Mouse (Mus musculus) embryonic stem cell, embryonic (primary cell): ENCODE results near the gene Iqch.

Experiments
- CTCF ChIA-PET, 4 experiments: fragments of 300-600 bp in 2 of 4; fragments of 350-600 bp in 2 of 4; sonication (Branson Sonifier 250); formaldehyde crosslinking; loops; one replicate each; lab custom pipeline; 2022; ENCODE audit warnings: inconsistent platforms in 2 of 4; lab: Charles Lee
- POLR2A ChIA-PET, 4 experiments: fragments of 300-600 bp in 2 of 4; fragments of 350-600 bp in 2 of 4; sonication (Branson Sonifier 250); formaldehyde crosslinking; loops; one replicate each; lab custom pipeline; 2022; ENCODE audit warnings: antibody characterized with exemption in 4 of 4, inconsistent platforms in 1 of 4; lab: Charles Lee

Gene Iqch

GRCm38 (mm10) chr9:63602043-63602939 is at the start of gene Iqch, which contains the start of gene Aagab:
Gene Iqch, minus strand, starts transcription at chr9:63602493.
Gene Aagab, plus strand, starts transcription at chr9:63602660.
- ChIA-PET POLR2A (interaction anchor here in 2 of 4 experiments (0.6 to 2.0 kb wide), 9 partner anchors 9 to 340 kb away, joined by 3 to 9 read pairs (median 3); partner anchors contain the start of gene Smad3 (in 1 of the 2)), CTCF (interaction anchor here in 2 of 4 experiments (0.6 to 0.8 kb wide), 2 partner anchors 113 to 465 kb away, joined by 3 to 4 read pairs; no protein-coding TSS in a partner anchor)

- ChIA-PET CTCF (interaction anchor here in 2 of 4 experiments (0.6 to 1.0 kb wide), 2 partner anchors 110 to 198 kb away, joined by 3 read pairs; no protein-coding TSS in a partner anchor), POLR2A (interaction anchor here in 3 of 4 experiments (1.2 to 1.4 kb wide), 4 partner anchors 8 to 172 kb away, joined by 3 read pairs; no protein-coding TSS in a partner anchor)
Measured at GRCm38 (mm10) chr9:63651594-63651993, 49.3 kb upstream of the Iqch start.

GRCm38 (mm10) chr9:63650905-63651304 is 48.6 kb upstream of the Iqch start:
- POLR2A ChIA-PET, result interaction anchor here in 3 of 4 experiments (0.6 to 1.3 kb wide), 6 partner anchors 9 to 125 kb away, joined by 3 read pairs; no protein-coding TSS in a partner anchor
- CTCF ChIA-PET, result interaction anchor here in 2 of 4 experiments (0.7 to 1.2 kb wide), 5 partner anchors 108 to 190 kb away, joined by 3 to 4 read pairs (median 3); no protein-coding TSS in a partner anchor

GRCm38 (mm10) chr9:63649841-63650545 is 47.7 kb upstream of the Iqch start:
- POLR2A ChIA-PET, result interaction anchor here in 2 of 4 experiments (0.6 to 2.0 kb wide), 7 partner anchors 10 to 455 kb away, joined by 3 to 4 read pairs (median 3); no protein-coding TSS in a partner anchor
- CTCF ChIA-PET, result interaction anchor here (0.6 to 1.2 kb wide), 13 partner anchors 9 to 1419 kb away, joined by 3 to 7 read pairs (median 3); no protein-coding TSS in a partner anchor

- POLR2A ChIA-PET, result interaction anchor here in 1 of 4 experiments (1.1 to 2.0 kb wide), 3 partner anchors 9 to 189 kb away, joined by 3 to 4 read pairs (median 3); no protein-coding TSS in a partner anchor
- CTCF ChIA-PET, result no interaction called here
Measured at GRCm38 (mm10) chr9:63648520-63648918, 46.2 kb upstream of the Iqch start.

GRCm38 (mm10) chr9:63647581-63648519 is 45.6 kb upstream of the Iqch start:
- ChIA-PET POLR2A (interaction anchor here (0.6 to 2.0 kb wide), 7 partner anchors 8 to 189 kb away, joined by 3 to 4 read pairs (median 3); no protein-coding TSS in a partner anchor), CTCF (no interaction called here)

- ChIA-PET CTCF (no interaction called here), POLR2A (interaction anchor here in 2 of 4 experiments (0.7 to 1.1 kb wide), 3 partner anchors 9 to 114 kb away, joined by 3 to 4 read pairs (median 4); no protein-coding TSS in a partner anchor)
Measured at GRCm38 (mm10) chr9:63645084-63645483, 42.8 kb upstream of the Iqch start.

GRCm38 (mm10) chr9:63644011-63644410 is 41.7 kb upstream of the Iqch start:
- ChIA-PET POLR2A (interaction anchor here in 2 of 4 experiments (0.6 to 1.5 kb wide), 3 partner anchors 10 to 75 kb away, joined by 3 read pairs; no protein-coding TSS in a partner anchor), CTCF (no interaction called here)

- ChIA-PET POLR2A (interaction anchor here in 2 of 4 experiments (1.3 to 1.4 kb wide), 2 partner anchors 8 kb away, joined by 4 read pairs; no protein-coding TSS in a partner anchor), CTCF (no interaction called here)
Measured at GRCm38 (mm10) chr9:63641983-63642646, 39.8 kb upstream of the Iqch start.

GRCm38 (mm10) chr9:63636113-63636512 is 33.8 kb upstream of the Iqch start:
- ChIA-PET CTCF (no interaction called here), POLR2A (interaction anchor here in 2 of 4 experiments (0.5 to 1.5 kb wide), 7 partner anchors 9 to 786 kb away, joined by 3 to 6 read pairs (median 3); no protein-coding TSS in a partner anchor)

- ChIA-PET POLR2A (interaction anchor here in 3 of 4 experiments (0.7 to 2.5 kb wide), 10 partner anchors 9 to 244 kb away, joined by 3 to 8 read pairs (median 4); partner anchors contain the start of gene Smad3 (in 1 of the 3)), CTCF (interaction anchor here in 3 of 4 experiments (0.6 to 1.6 kb wide), 4 partner anchors 17 to 456 kb away, joined by 3 to 4 read pairs (median 3); no protein-coding TSS in a partner anchor)
Measured at GRCm38 (mm10) chr9:63633334-63633733, 31.0 kb upstream of the Iqch start.

- CTCF ChIA-PET, result interaction anchor here in 3 of 4 experiments (0.6 to 1.6 kb wide), 4 partner anchors 17 to 455 kb away, joined by 3 to 4 read pairs (median 3); no protein-coding TSS in a partner anchor
- POLR2A ChIA-PET, result interaction anchor here in 3 of 4 experiments (0.9 to 2.5 kb wide), 7 partner anchors 10 to 160 kb away, joined by 3 to 8 read pairs (median 3); partner anchors contain the start of gene Smad3 (in 1 of the 3)
Measured at GRCm38 (mm10) chr9:63632924-63633323, 30.6 kb upstream of the Iqch start.

GRCm38 (mm10) chr9:63632045-63632444 is 29.8 kb upstream of the Iqch start:
- ChIA-PET POLR2A (interaction anchor here in 1 of 4 experiments (1.0 to 1.2 kb wide), 2 partner anchors 9 to 26 kb away, joined by 3 read pairs; no protein-coding TSS in a partner anchor), CTCF (no interaction called here)

- CTCF ChIA-PET, result interaction anchor here in 2 of 4 experiments (0.5 to 0.9 kb wide), 4 partner anchors 12 to 153 kb away, joined by 3 to 4 read pairs (median 3); no protein-coding TSS in a partner anchor
- POLR2A ChIA-PET, result interaction anchor here in 1 of 4 experiments (0.5 kb wide), 1 partner anchor 15 kb away, joined by 5 read pairs; no protein-coding TSS in a partner anchor
Measured at GRCm38 (mm10) chr9:63625090-63625756, 22.9 kb upstream of the Iqch start.

- ChIA-PET POLR2A (interaction anchor here in 1 of 4 experiments (0.6 kb wide), 1 partner anchor 503 kb away, joined by 3 read pairs; no protein-coding TSS in a partner anchor), CTCF (interaction anchor here in 1 of 4 experiments (1.1 kb wide), 1 partner anchor 10 kb away, joined by 3 read pairs; no protein-coding TSS in a partner anchor)
Measured at GRCm38 (mm10) chr9:63623895-63624569, 21.7 kb upstream of the Iqch start.
